Mouse (Mus musculus): ENCODE results near the gene Maz.

DNA sequence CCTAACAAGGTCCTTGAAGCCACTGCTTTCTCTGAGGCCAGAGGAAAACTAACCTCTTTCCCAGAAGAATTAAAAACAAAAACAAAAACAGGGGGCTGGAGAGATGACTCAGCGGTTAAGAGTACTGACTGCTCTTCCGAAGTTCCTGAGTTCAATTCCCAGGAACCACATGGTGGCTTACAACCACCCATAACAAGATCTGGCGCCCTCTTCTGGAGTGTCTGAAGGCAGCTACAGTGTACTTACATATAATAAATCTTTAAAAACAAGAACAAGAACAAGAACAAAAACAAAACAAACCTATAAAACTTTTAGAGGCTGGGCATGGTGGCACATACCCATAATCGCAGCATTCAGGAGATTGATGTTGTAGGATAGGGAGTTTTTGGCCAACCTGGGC lies 30.4 kb downstream of the Maz start:
- TF ChIP-seq CTCF (conservative IDR thresholded peaks at IDR 0.05; ENCODE audit: low read length) (peak; percentile 46), POU5F1 (IDR thresholded peaks at IDR 0.05; ENCODE audit: borderline replicate concordance, low read length) (no peak)

Measured in E14TG2a.4 (cell line).